Mouse (Mus musculus): ENCODE measurements around the gene Gm38394. TPM values are rescaled to one million over a fixed set of nuclear protein-coding genes. Genes with fewer than 3 reads are reported as not detected.
"Not testable (repeated sequence)": the region's sequence is repeated elsewhere in the genome, so short reads cannot be mapped to it uniquely, and the experiment has no call there.

Gm38394 gene
- total RNA-seq (2021), result 10 to 100 TPM; 23.9 to 28.0 TPM
- long read RNA-seq, experiment 1, partial matches to known transcripts, result 0 of 2 reads
- long read RNA-seq, experiment 1, other reads (novel, unspliced or antisense), result 2 of 2 reads
- long read RNA-seq, experiment 2, result 0 reads

DNA sequence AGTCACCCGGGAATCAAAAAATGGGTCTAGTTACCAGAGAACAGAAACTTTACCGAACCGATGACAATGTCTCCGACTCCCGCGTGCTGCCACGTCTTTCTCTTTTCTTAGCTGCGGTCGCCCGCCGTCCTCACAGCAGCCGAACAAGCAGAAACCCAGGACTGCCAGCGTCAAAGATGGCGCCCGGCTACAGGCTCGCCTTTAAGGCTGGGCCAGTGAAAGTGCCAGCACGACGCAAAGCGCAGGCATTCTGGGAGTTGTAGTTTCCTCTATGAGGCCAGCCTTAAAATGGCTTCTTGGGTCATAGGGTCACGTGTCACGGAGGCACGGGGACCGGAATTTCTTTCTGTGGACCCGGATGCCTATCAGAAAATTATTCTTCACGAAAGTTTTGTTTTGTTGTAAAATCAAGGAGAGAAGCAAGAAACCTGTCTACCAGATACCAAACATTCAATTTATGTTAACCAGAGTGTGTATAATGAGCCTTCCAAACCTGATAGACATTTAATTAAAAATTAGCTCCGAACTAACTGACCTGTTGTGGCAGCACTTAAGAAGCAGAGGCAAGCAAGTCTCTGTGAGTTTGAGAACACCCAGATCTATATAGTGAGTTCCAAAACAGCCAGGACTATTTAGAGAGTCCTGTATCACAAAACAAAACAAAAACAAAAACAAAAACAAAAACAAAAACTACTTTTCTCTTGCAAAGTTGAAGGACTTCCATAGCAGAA lies at the start of gene Gm38394:
Gene Gm38394, minus strand, starts transcription at position 116 of the 731 bp plus-strand sequence.
- peak; percentile 90 to 96 for DNase-seq (ENCODE audit: low spot score in 2 of 2)
- Histone ChIP-seq H3K4me3 (peak within 1 kb of the TSS; percentile 60), H3K27ac (peak within 1 kb of the TSS; percentile 90)
- no peak for TF ChIP-seq CTCF (conservative IDR thresholded peaks at IDR 0.05)

DNA sequence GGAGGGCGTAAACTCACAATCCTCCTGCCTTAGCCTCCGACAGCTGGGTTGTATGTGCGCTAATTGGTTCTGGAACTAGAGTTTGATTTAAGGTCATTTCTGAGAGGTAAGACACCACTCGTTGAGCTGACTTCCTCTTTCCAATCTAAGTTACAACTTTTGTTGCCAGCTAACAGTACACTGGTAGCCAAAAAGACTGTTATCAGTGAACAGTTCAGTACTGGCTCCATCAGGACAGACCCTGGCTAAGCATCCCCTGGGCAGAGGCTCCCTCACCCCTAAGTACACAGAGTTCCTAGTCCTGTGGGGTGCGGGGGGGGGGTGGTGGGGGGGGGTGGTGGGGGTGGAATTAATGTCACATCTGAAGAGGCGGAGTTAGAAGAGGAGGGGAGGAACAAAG lies 49.8 kb upstream of the Gm38394 start:
- no peak for TF ChIP-seq CTCF (conservative IDR thresholded peaks at IDR 0.05)
- H3K4me3 ChIP-seq, result no peak overlapping the region
- DNase-seq (ENCODE audit: low spot score in 2 of 2), result no peak
- no peak overlapping the region for H3K27ac ChIP-seq

DNA sequence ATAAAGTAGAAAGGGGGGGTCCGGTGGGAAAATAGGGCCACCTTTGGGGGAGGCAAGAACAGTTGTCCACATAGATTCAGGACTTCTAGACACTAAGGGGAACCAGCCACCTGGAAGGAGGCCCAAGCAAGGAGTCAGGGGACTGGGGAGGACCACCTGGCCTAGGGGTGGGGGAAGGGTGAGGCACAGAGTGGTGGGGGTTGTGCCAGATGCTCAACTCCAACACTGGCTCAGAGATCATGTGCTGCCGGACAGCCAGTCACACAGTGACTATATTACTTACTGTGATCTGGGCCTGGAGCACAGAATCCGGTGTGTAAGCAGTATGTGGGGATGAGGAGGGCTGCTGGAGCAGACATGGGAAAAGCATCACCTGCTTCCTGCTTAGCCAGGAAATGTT lies 48.2 kb upstream of the Gm38394 start:
- no peak for TF ChIP-seq CTCF (conservative IDR thresholded peaks at IDR 0.05)
- Histone ChIP-seq H3K27ac (no peak overlapping the region), H3K4me3 (no peak overlapping the region)
- DNase-seq (ENCODE audit: low spot score in 2 of 2), result no peak

DNA sequence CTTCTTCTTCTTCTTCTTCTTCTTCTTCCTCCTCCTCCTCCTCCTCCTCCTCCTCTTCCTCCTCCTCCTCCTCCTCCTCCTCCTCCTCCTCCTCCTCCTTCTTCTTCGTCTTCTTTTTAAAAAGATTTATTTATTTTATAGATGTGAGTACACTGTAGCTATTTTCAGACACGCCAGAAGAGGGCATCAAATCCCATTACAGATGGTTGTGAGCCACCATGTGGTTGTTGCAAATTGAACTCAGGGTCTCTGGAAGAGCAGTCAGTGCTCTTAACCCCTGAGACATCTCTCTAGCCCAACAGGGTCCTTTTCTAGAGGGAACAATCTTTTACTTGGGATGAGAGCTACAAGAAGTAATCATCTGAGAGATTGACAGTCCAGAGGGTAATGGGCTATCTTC lies 40.7 kb upstream of the Gm38394 start:
- TF ChIP-seq CTCF (conservative IDR thresholded peaks at IDR 0.05), result peak; percentile 67
- not testable (repeated sequence) for H3K4me3 ChIP-seq, H3K27ac ChIP-seq
- peak in 1 of 2 experiments; percentile 22 for DNase-seq (ENCODE audit: low spot score in 2 of 2)

DNA sequence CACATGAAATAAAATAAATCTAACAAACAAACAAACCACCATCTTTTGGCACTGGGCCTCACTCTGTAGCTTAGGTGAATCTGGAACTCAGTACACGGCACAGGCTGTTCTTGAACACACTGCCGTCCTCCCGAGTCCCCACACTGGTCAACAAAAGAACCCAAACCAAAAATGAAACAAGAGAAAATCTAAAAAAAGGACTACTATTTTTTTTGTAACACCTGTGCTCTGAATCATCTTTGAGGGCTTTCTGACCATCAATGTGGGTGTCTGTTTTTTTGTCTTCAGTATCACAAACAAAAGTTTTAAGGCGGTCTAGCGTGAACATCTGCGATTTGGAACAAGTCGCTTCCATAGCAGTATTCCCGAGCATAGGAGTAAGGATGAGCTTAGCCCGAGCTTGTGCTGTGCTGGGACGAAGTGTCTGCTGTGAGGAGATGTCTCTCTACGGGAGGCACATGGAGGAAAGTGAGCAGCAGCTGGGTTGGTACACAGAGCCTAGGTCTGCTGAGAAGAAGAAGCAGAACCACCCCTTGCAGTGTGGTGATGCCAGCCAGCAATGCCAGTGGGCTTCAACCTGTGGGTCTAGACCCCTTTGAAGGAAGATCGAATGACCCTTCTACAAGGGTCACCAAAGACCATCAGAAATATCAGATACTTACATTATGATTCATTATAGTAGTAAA lies 37.0 kb upstream of the Gm38394 start:
- no peak overlapping the region for H3K4me3 ChIP-seq
- no peak overlapping the region for H3K27ac ChIP-seq
- TF ChIP-seq CTCF (conservative IDR thresholded peaks at IDR 0.05), result no peak
- DNase-seq (ENCODE audit: low spot score in 2 of 2), result no peak

DNA sequence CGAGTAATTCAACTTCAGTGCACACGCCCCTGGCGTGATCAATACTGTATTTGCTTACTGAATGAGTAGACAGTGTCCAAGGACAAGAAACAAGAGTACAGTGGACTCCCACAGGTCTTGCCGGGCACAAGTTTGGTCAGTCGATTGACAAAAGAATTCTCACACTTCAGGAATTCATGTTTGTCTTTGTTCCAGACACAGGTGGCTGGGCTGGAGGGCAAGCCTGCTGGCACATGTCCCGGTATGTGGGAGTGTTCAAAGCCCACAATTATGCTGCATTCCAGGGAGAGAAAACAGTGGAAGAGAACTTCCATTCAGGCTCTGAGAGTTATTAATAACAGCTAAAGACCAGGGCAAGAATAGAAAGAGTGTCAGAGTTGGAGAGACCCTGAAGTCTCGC lies 34.8 kb upstream of the Gm38394 start:
- no peak for DNase-seq (ENCODE audit: low spot score in 2 of 2)
- no peak overlapping the region for H3K27ac ChIP-seq
- no peak for TF ChIP-seq CTCF (conservative IDR thresholded peaks at IDR 0.05)
- no peak overlapping the region for H3K4me3 ChIP-seq

DNA sequence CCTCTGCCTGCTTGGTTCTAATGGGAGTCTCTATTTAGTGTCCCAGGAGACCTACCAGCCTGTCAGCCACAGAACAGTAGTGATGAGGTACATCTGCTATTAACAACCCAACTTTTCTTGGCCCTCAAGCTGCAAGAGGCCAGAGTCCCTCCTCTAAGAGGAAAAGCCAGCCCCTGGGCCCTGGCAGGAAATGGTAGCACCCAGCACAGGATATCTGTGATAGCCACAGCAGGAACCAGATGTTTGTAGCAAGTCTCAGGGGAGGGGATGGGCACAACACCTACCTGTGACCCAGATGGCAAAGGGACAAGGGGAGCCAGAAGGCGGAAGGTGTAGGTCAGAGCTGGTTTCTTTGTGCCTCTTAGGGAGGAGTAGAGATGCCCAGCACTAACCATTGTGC lies 33.8 kb upstream of the Gm38394 start:
- Histone ChIP-seq H3K27ac (no peak overlapping the region), H3K4me3 (no peak overlapping the region)
- TF ChIP-seq CTCF (conservative IDR thresholded peaks at IDR 0.05), result no peak
- no peak for DNase-seq (ENCODE audit: low spot score in 2 of 2)

DNA sequence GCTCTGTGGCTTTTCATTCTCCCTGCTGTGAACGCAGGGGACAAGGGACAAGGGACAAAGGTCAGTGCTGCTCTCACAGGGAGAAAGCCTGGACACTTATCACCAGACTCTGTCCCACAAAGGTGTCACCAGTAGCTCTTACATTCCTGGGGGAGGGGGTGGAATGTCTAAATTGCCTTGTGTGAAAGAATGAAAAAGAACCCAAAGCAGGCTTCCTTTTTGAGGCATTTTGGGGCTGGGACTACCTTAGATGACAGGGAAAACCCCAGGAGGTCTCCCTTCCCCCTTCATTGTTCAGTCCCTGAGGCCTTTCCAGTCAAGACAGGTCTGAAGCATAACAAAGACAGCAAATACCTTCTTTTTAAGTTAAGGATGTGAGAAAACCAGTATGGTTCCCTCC lies 33.2 kb upstream of the Gm38394 start:
- no peak for DNase-seq (ENCODE audit: low spot score in 2 of 2)
- TF ChIP-seq CTCF (conservative IDR thresholded peaks at IDR 0.05), result no peak
- no peak overlapping the region for H3K4me3 ChIP-seq
- no peak overlapping the region for H3K27ac ChIP-seq

DNA sequence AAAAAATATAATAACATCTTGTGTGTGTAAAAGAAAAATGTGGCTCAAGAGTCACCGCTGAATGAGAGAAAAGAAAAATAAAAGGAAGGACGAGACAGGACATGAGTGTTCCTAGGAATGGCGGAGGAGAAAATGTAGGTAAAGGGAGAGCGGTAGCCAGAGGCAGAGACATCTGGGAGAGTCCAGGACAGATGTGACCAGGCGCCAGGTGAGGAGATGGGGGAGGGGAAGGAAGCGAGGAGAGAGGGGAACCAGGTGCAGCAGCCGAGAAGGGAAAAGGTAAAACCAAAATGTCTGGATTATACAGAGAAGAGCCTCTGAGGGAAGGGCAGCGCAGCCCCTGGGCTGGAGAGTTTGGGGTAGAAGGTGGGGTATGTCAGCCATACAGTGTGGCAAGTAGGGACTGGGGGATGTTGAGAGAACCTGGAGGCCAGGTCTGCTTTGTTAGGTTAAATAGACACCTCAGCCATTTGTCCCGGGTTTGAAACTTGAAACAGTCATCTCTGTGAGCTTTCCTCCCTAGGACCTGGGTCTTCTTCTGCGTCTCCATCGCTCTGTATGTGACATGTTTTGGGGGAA lies 32.5 kb upstream of the Gm38394 start:
- no peak for TF ChIP-seq CTCF (conservative IDR thresholded peaks at IDR 0.05)
- DNase-seq (ENCODE audit: low spot score in 2 of 2), result no peak

DNA sequence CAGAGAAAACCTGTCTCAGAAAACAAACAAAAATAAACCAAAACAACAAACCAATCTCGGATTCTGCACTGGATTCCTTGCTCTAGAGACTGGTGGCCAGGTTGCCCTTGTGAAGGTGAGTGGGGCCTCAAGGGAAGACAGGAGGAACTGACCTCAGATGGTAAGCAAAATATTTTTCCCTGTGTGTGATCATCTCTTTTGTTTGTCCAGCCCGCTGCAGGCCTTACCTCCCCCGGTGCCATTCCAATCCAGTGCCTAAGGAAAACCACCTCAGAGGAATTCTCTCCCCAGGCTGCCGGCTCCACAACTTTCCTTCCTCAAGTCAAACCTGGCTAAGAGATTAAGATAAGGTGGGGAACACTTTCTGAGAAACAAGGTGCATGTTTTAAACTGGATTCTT lies 31.1 kb upstream of the Gm38394 start:
- TF ChIP-seq CTCF (conservative IDR thresholded peaks at IDR 0.05), result no peak
- Histone ChIP-seq H3K27ac (no peak overlapping the region), H3K4me3 (no peak overlapping the region)
- DNase-seq (ENCODE audit: low spot score in 2 of 2), result no peak

More for the DNA sequence above, 32.5 kb upstream of the Gm38394 start:
- Histone ChIP-seq H3K27ac (no peak overlapping the region), H3K4me3 (no peak overlapping the region)

DNA sequence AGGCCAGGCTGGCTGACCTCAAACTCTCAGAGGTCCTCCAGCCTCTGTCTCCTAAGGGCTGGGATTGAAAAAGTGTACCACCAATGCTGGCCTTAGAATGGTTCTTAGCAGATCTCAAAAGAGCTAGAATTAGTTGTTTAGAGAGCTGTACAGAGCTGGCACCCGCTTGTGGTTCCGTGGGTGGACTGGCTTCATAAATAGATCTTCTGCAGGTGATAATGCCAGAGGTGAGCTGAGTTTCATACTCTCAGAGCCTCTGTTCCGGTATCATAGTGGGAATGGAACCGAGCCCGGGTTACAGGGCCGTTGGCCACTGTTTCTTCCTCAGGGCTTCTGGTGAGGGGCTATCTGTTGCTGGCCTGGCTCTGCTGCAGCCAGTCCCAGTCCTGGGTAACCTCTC lies 29.9 kb upstream of the Gm38394 start:
- TF ChIP-seq CTCF (conservative IDR thresholded peaks at IDR 0.05), result no peak
- Histone ChIP-seq H3K27ac (no peak overlapping the region), H3K4me3 (no peak overlapping the region)
- DNase-seq (ENCODE audit: low spot score in 2 of 2), result no peak

DNA sequence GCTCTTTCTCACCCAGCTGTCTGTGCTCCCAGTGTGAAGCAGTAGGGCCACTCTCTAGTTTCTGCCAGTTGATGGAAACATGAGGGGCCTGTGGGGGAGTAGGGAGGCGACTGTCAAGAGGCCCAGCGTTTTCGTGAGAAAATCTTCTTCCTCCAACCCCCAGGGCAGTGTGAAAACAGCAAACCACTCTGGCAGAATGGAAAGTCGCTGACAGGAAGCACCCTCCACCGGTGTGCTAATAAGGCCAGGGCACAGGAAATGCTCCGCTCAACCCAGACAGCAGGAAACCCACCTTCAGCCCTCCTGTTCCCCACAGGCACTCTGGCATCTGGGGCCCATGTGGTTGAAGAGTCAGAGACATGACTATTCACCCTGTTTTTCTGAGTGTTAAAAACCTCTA lies 28.8 kb upstream of the Gm38394 start, which contains the start of gene Lax1:
Gene Lax1, minus strand, starts transcription at position 212 of the 400 bp plus-strand sequence.
- H3K4me3 ChIP-seq, result no peak within 1 kb of the TSS
- TF ChIP-seq CTCF (conservative IDR thresholded peaks at IDR 0.05), result no peak
- no peak within 1 kb of the TSS for H3K27ac ChIP-seq
- DNase-seq (ENCODE audit: low spot score in 2 of 2), result no peak

DNA sequence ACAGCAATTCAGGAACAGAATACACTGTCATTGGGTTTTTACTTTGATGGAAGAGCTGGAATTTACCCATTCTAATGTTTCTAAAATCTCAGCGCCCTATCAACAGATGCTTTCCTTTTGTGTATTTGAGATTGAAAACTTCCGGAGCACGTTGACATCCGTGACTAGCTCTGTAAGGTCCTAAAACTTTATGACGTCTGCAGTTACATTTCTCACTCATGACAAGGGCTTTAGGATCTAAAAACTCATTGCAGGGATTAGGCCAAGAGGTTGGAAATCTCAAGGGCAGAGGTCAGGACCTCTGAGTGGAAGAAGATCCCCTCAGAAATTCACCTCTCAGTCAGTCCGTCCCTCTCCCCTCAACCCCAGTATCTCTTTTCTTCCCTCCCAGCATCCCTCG lies 27.2 kb upstream of the Gm38394 start:
- TF ChIP-seq CTCF (conservative IDR thresholded peaks at IDR 0.05), result no peak
- H3K27ac ChIP-seq, result no peak overlapping the region
- DNase-seq (ENCODE audit: low spot score in 2 of 2), result no peak
- H3K4me3 ChIP-seq, result no peak overlapping the region

Data from layer of hippocampus, adult 2 months (tissue).